Mouse (Mus musculus): ENCODE data around the gene Ntn1.

DNA sequence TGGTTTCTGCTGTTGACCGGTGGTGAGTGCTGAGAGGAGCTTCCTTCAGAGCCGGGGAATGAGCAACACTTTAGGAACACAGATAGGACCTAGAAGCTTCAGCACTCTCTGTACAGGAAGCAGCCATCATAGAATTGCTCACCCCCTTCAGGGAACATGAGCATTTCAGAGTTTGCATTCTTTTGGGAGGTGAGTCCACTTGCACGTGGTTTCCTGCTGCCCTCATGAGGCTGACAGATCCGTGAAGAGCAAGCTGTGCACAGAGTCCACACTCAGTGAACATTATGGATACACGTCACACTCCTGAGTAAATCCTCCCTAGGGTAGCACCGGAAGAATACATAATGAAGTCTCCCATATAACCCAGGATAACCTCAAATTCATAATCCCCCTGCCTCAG, 205.5 kb downstream of the Ntn1 start:
- TF ChIP-seq TAL1 (IDR thresholded peaks at IDR 0.05; ENCODE audit: low read length) = no peak
- no peak for TF ChIP-seq GATA1 (IDR thresholded peaks at IDR 0.05; ENCODE audit: low read length)
